Mouse (Mus musculus): ENCODE measurements around the gene Ccr7.

Gene Ccr7

GRCm38 (mm10) chr11:99137385-99137784, 17.5 kb downstream of the Ccr7 start:
- no peak for DNase-seq (ENCODE audit: low spot score in 2 of 2)

GRCm38 (mm10) chr11:99136961-99137360, 17.9 kb downstream of the Ccr7 start:
- DNase-seq (ENCODE audit: low spot score in 2 of 2) = no peak

GRCm38 (mm10) chr11:99136361-99136760, 18.5 kb downstream of the Ccr7 start:
- DNase-seq (ENCODE audit: low spot score in 2 of 2) = no peak

GRCm38 (mm10) chr11:99135047-99135440, 19.8 kb downstream of the Ccr7 start:
- no peak for DNase-seq (ENCODE audit: low spot score in 2 of 2)

- DNase-seq (ENCODE audit: low spot score in 2 of 2) = no peak
These were observed 20.4 kb downstream of the Ccr7 start for GRCm38 (mm10) chr11:99134266-99135046.

- no peak for DNase-seq (ENCODE audit: low spot score in 2 of 2)
These were observed 21.5 kb downstream of the Ccr7 start for GRCm38 (mm10) chr11:99133285-99133897.

- DNase-seq (ENCODE audit: low spot score in 2 of 2) = no peak
These were observed 22.7 kb downstream of the Ccr7 start for GRCm38 (mm10) chr11:99132091-99132730.

- no peak for DNase-seq (ENCODE audit: low spot score in 2 of 2)
These were observed 23.4 kb downstream of the Ccr7 start for GRCm38 (mm10) chr11:99131463-99131840.

GRCm38 (mm10) chr11:99130736-99131462, 24.0 kb downstream of the Ccr7 start:
- DNase-seq (ENCODE audit: low spot score in 2 of 2) = no peak

- no peak for DNase-seq (ENCODE audit: low spot score in 2 of 2)
These were observed 25.6 kb downstream of the Ccr7 start for GRCm38 (mm10) chr11:99129287-99129686.

- DNase-seq (ENCODE audit: low spot score in 2 of 2) = no peak
These were observed 26.8 kb downstream of the Ccr7 start for GRCm38 (mm10) chr11:99127785-99128682.

- no peak for DNase-seq (ENCODE audit: low spot score in 2 of 2)
These were observed 28.2 kb downstream of the Ccr7 start for GRCm38 (mm10) chr11:99126482-99127253.

- DNase-seq (ENCODE audit: low spot score in 2 of 2) = no peak
These were observed 30.2 kb downstream of the Ccr7 start for GRCm38 (mm10) chr11:99124635-99125029.

- DNase-seq (ENCODE audit: low spot score in 2 of 2) = no peak
These were observed 30.8 kb downstream of the Ccr7 start for GRCm38 (mm10) chr11:99123977-99124634.

GRCm38 (mm10) chr11:99122703-99123102, 32.2 kb downstream of the Ccr7 start:
- DNase-seq (ENCODE audit: low spot score in 2 of 2) = no peak

GRCm38 (mm10) chr11:99121218-99121631, 33.7 kb downstream of the Ccr7 start:
- DNase-seq (ENCODE audit: low spot score in 2 of 2) = no peak

GRCm38 (mm10) chr11:99120524-99121217, 34.2 kb downstream of the Ccr7 start:
- no peak for DNase-seq (ENCODE audit: low spot score in 2 of 2)

GRCm38 (mm10) chr11:99118963-99119362, 35.9 kb downstream of the Ccr7 start:
- DNase-seq (ENCODE audit: low spot score in 2 of 2) = no peak

- DNase-seq (ENCODE audit: low spot score in 2 of 2) = no peak
These were observed 36.5 kb downstream of the Ccr7 start for GRCm38 (mm10) chr11:99118420-99118819.
